Mouse (Mus musculus): ENCODE measurements around the gene Fndc5.

The Fndc5 gene

GRCm38 (mm10) chr4:129136579-129137391 is at the start of gene Fndc5:
Fndc5 (plus strand) TSS chr4:129136999.
- no peak for DNase-seq

GRCm38 (mm10) chr4:129087850-129088249 is 48.9 kb upstream of the Fndc5 start:
- DNase-seq, result no peak

DNA sequence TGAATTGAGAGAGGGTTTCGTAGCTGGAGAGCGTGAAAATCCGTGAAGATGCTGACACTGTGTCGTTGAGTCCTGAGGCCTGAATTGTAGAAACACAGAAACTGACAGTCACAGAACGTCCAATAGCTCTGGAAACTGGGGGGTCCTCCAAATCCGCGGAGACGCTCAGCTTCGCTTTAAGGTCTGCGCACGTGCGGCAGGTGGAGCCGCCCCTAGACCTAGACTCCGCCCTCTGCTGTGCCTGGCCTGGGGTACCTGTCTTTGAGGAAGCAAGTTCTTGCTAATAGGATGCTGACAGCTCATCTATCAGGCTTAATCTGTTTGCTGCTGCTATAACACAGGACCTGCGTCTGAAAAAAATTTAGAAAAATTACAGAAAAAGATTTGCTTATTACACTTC is 41.5 kb upstream of the Fndc5 start:
- no peak for DNase-seq

DNA sequence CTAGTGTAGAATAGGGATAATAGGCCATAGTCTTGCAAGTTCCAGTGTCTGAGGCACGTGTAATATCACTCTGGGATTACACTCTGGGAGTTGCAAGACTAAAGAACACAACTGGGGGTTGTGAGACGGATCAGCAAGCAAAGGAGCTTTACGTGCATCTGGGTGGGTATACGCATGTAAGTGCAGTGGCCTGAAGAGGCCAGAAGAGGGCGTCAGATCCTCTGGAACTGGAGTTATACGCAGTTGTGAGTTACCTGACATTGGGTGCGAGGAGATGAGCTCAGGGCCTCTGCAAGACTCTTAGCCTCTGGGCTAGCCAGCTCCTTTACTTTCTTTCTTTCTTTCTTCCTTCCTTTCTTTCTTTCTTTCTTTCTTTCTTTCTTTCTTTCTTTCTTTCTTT is 39.8 kb upstream of the Fndc5 start:
- no peak for DNase-seq

DNA sequence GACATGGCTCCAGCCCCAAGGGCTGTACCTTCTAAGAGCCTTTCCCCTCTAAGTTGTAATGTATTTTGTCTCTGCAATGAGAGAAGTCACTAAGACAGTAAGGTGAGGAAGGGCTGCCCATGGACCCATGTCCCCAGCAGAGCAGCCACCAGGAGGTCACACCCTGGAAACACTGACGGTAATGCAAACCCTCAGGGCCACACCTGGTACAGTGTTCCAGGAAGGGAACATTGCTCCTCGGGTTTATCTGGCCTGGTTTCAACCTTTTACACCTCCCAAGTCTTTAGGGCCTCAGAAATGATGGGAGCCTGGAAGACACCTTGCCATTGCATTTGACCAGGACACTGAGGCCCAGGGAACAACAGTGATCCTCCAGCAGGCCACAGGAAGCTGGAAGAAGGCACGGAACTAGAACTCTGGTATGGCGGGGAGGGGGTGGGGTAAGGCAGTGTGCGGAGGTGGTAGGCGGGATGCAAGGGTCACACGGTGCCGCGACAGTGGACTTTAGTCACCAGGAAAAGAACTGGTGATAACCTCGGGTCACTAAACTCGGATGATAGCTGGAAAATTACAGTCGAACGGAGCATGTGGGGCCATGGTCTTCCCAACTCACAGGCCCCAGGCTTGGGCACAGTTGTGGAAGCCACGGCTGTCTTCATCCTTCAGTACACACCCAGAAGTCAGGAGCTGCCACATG is 34.5 kb upstream of the Fndc5 start:
- DNase-seq, result no peak

- DNase-seq, result no peak
Observed at GRCm38 (mm10) chr4:129105356-129105755, 31.4 kb upstream of the Fndc5 start, which contains the start of gene Tmem54. Tmem54 (plus strand) TSS chr4:129105548.

GRCm38 (mm10) chr4:129106073-129106472 is 30.7 kb upstream of the Fndc5 start:
- no peak for DNase-seq

GRCm38 (mm10) chr4:129107348-129107899 is 29.4 kb upstream of the Fndc5 start:
- no peak for DNase-seq

DNA sequence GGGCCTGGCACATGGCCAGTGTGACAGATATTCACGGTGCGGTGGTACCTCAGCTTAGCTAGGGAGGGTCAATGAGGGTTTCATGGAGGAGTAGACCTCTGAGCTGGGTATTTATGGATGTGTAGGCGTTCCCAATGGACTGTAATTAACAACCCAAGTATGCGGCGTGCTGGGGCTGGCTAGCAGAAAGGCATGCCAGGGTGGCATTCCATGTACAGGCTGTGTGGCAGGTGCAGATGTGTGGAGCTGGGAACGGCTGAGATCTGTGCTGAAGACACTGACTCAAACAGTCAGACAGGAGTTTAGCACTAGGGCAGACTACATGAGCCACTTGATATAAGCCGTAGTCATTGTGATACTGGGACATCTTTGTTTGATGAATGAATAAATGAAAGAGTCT is 28.2 kb upstream of the Fndc5 start:
- DNase-seq, result no peak

- DNase-seq, result no peak
Observed at GRCm38 (mm10) chr4:129110804-129111203, 26.0 kb upstream of the Fndc5 start.

- no peak for DNase-seq
Observed at GRCm38 (mm10) chr4:129111350-129111749, 25.4 kb upstream of the Fndc5 start.

GRCm38 (mm10) chr4:129112231-129112630 is 24.6 kb upstream of the Fndc5 start:
- DNase-seq, result no peak

DNA sequence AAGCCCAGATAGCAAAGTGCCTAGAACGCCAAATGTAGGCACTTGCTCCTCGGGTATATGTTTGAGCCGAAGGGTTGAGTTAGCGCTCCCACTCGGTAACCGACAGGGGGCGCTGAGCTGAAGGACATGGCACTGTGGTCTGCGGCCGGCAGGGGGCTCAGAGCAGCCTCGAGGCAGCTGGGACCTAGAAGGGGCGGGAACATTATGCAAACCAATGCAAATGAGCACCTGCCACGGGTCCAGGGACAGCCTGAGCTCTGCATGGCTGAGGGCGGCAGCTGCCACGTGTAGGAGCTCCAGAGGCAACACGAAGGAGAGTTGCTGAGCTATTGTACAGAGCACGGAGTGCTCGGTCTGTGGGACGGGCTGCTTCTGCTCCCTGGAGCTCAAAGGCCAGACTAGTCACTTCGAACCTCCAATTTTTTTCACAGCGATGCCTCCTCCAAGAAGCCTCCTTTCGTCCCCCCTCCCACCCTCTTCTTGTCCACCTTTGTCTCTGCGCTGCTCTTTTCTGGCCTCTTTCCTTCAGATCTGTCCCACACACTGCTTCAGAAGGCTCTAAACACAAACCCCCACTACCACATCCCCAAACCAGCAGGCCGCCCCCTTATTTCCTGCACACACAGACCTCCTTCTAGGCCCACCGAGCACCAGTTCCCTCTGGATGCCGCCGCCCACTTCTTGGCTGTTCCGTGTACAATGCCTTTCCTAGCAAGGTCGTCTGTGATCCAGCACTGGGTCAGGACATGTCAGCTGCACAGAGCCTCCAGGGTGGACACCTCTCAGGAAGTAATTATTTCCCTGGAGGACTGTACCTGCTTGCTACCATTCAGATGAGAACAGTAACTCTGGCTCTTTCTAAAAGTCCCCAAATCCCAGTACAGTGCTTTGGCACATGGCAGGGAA is 23.5 kb upstream of the Fndc5 start:
- DNase-seq, result peak; percentile 92

- DNase-seq, result no peak
Observed at GRCm38 (mm10) chr4:129116703-129117102, 20.1 kb upstream of the Fndc5 start.

GRCm38 (mm10) chr4:129117720-129118510 is 18.9 kb upstream of the Fndc5 start:
- DNase-seq, result no peak

GRCm38 (mm10) chr4:129119708-129120107 is 17.1 kb upstream of the Fndc5 start:
- no peak for DNase-seq

DNA sequence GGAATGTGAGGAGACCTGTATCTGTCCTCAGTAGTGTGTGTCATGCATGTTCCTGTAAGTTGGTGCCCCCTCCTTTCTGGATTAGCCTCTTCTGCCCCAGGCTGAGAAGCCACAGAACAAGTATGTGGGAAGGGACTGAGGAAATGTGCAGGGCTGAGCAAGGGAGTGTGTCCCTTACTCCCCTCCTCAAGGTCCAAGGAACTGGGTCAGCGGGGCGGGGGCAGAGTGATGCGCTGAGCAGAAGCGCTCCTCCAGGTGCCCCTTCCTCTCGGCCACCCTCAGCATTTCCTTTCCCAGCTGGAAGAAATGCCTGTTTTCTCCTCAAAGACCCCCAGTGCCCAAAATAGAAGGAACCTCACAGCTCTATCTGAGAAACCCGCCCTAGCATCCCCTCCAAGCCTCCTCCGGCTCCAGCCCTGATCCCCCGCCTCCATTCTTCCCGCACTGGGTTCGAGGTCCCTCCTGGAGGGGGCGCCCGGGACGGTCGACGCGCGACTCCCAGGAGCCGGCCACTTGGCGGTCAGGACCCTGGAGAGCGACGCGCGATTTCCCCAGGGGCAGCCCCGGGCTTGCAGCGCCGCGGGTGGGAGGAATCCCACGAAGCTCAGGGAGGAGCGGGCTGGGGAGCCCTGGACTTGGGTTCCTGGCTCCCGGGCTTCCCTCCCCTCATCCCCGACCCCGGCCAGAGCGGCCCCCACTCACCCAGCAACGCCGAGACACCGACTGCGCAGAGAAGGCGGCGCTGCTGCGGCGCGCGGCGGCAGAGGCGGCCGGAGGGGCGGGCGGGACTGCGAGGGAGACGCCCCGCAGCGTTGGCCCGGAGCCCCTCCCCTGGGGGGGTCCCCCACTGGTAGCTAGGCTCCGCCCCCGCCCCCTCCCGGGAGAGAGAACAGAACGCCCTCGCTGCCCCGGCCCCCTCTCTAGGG is 16.0 kb upstream of the Fndc5 start:
- peak; percentile 73 for DNase-seq

DNA sequence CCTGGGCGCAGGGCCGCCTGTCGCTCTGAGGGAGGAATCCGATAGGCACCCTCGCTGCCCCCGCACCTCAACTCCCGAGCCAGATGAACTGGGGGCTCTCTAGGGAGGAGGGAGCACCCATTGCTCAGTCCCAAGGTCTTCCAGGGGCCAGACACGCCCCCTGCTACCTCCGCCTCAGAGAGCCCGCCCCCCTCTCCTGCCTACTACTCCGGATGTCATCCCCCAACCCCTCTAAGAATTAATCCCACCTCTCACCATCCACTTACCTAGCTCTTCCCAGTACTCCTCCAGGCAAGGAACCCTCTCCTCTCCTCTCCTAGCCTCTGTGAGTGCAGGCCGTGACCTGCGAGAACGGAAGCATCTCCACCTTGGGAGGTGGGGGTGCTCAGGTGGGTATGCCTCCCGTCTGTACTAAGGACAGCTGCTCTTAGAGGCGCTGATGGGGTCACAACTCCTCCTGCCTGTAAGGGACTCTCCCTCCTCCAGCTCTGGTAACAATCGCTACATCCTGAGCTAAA is 15.2 kb upstream of the Fndc5 start, which contains the start of gene Hpca:
Hpca (minus strand) TSS at position 468 of the 518 bp plus-strand sequence.
- no peak for DNase-seq

DNA sequence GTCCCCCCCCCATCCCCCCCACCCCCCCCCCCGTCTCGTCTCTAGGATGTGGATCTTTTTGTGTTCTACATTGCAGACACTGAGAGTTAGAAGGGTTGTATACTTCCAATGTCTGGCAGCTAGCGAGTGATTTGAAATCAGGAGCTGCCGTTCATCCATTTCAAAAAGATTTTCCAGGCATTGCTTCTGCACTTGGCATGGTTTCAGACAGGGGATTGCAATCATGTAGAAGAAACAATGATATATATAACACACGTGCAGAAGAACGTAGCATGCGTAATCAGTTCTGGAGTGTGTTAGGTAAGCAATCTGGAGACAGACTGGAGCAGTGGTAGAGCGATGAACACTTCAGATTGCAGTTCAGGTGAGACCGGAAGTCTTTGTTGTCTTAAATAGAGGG is 14.7 kb upstream of the Fndc5 start:
- DNase-seq, result no peak

GRCm38 (mm10) chr4:129122719-129123118 is 14.1 kb upstream of the Fndc5 start:
- DNase-seq, result no peak

All from right cerebral cortex, postnatal 14 days (tissue).